Mouse (Mus musculus) naive thymus-derived CD4-positive, alpha-beta T cell, adult 5 months (primary cell): Measurements from ENCODE around the gene 2310003L06Rik. TPM values are rescaled to one million over a fixed set of nuclear protein-coding genes. Genes with fewer than 3 reads are reported as not detected.

Source experiments
- polyA plus RNA-seq: library from polyadenylated mRNA; unstranded; fragments of 100-300 nt; shearing (Covaris generic); gene quantifications from one replicate; pipeline ENCODE4 v1.2.1, GENCODE M21; 2017

The 2310003L06Rik gene
- 0.21 TPM for polyA plus RNA-seq

GRCm38 (mm10) chr5:87969201-87969600 is at the start of gene 2310003L06Rik, which contains the start of gene Gm28434:
Gene 2310003L06Rik (plus strand): TSS chr5:87969459.
Gene Gm28434 (plus strand): TSS chr5:87969517.

GRCm38 (mm10) chr5:87925372-87925771 is 43.9 kb upstream of the 2310003L06Rik start, which contains the start of gene Csn3:
Gene Csn3 (plus strand): TSS chr5:87925579.

GRCm38 (mm10) chr5:87979139-87979538 is 9.9 kb downstream of the 2310003L06Rik start, which contains the start of gene Cabs1:
Gene Cabs1 (plus strand): TSS chr5:87979439.

GRCm38 (mm10) chr5:88002249-88002648 is 33.0 kb downstream of the 2310003L06Rik start, which contains the start of gene Smr3a:
Gene Smr3a (plus strand): TSS chr5:88002549.

Other genes with a start within 250 kb of the 2310003L06Rik start
- gene Csn1s2a, start 194.9 kb upstream of the 2310003L06Rik start, polyA plus RNA-seq = not detected
- not detected for gene Csn1s2b, start 161.4 kb upstream of the 2310003L06Rik start, polyA plus RNA-seq
- gene Prr27, start 143.8 kb upstream of the 2310003L06Rik start, polyA plus RNA-seq = not detected
- gene Odam, start 84.4 kb upstream of the 2310003L06Rik start, polyA plus RNA-seq = not detected
- not detected for gene Csn3, start 43.9 kb upstream of the 2310003L06Rik start, polyA plus RNA-seq
- not detected for gene Gm28434, start 58 bp downstream of the 2310003L06Rik start, polyA plus RNA-seq
- not detected for gene Cabs1, start 10.0 kb downstream of the 2310003L06Rik start, polyA plus RNA-seq
- gene Smr3a, start 33.1 kb downstream of the 2310003L06Rik start, polyA plus RNA-seq = not detected
- not detected for gene Smr2, start 117.1 kb downstream of the 2310003L06Rik start, polyA plus RNA-seq
- gene Gm11116, start 142.1 kb downstream of the 2310003L06Rik start, polyA plus RNA-seq = not detected
- gene Gm11115, start 184.6 kb downstream of the 2310003L06Rik start, polyA plus RNA-seq = not detected